ENCODE assay signal across 14 mouse cellular contexts in genomic region chr14:55063581-55064381, GRCm38 (mm10). TPM values are rescaled to one million over a fixed set of nuclear protein-coding genes. Genes with fewer than 3 reads are reported as not detected.
DNase-seq lines count a peak whose midpoint lies in the region; ATAC-seq and TF ChIP-seq lines count a peak whose summit lies in the region.
"Had no signal": no experiment of that assay in that cellular context is flagged by ENCODE, and none has a peak within 500 bp of the region (broad histone marks: within the 10 kb centered on the region; RNA-seq: fewer than 3 reads in every experiment).

No protein-coding gene starts in this region.

- H3K4me3 ChIP-seq in erythroblast, embryonic 14.5 days (replicated peaks) = peak overlapping the region; percentile 86
- no peak overlapping the region for H3K4me3 ChIP-seq in left cerebral cortex, adult 2 months
- peak overlapping the region; percentile 56 for H3K4me3 ChIP-seq in cerebellum, adult 2 months (replicated peaks; ENCODE audit: insufficient read depth, low read depth, low read length)
- H3K4me3 ChIP-seq in liver, embryonic 14.5 days (ENCODE audit: insufficient read depth in 1 of 2, low read depth in 2 of 2, low read length in 2 of 2) = peak overlapping the region; percentile 65 to 70
- H3K4me3 ChIP-seq: midbrain, embryonic 12.5 days had no signal

- TF ChIP-seq CTCF in left cerebral cortex, adult 2 months (IDR thresholded peaks at IDR 0.05) = no peak
- TF ChIP-seq CTCF in cerebellum, adult 2 months (IDR thresholded peaks at IDR 0.05; ENCODE audit: borderline replicate concordance, insufficient read depth, low read depth, low read length) = no peak
- no peak for TF ChIP-seq CTCF in liver, embryonic 14.5 days (IDR thresholded peaks at IDR 0.05; ENCODE audit: low read depth)

- H3K4me1 ChIP-seq in erythroblast, embryonic 14.5 days (ENCODE audit: control insufficient read depth) = peaks cover 89% of the 10 kb centered on the region
- H3K4me1 ChIP-seq in cerebellum, adult 2 months (ENCODE audit: control insufficient read depth, insufficient read depth, low read length) = peaks cover 65% of the 10 kb centered on the region
- H3K4me1 ChIP-seq in liver, embryonic 14.5 days (replicated peaks; ENCODE audit: control insufficient read depth in 2 of 2, insufficient read depth in 2 of 2, low read length in 1 of 2) = peaks cover 27 to 28% of the 10 kb centered on the region in 2 experiments

- peak overlapping the region; percentile 89 for H3K4me2 ChIP-seq in liver, embryonic 14.5 days (ENCODE audit: low read depth)
- H3K4me2 ChIP-seq: midbrain, embryonic 12.5 days had no signal

- peaks cover 56% of the 10 kb centered on the region for H3K36me3 ChIP-seq in erythroblast, embryonic 14.5 days (ENCODE audit: control insufficient read depth)
- no peaks in the 10 kb centered on the region; the same call in 1 of the 2 replicates for H3K36me3 ChIP-seq in liver, embryonic 14.5 days (replicated peaks; ENCODE audit: control insufficient read depth, insufficient read depth, low read depth)

- no peak for TF ChIP-seq EP300 in liver, embryonic 14.5 days (IDR thresholded peaks at IDR 0.05; ENCODE audit: low read depth)

- H3K9ac ChIP-seq in liver, embryonic 14.5 days (replicated peaks) = peak overlapping the region; percentile 97
- H3K9ac ChIP-seq: heart, embryonic 12.5 days; midbrain, embryonic 12.5 days had no signal

- no peaks in the 10 kb centered on the region for H3K27me3 ChIP-seq in erythroblast, embryonic 14.5 days (ENCODE audit: control insufficient read depth)
- H3K27me3 ChIP-seq in cerebellum, adult 2 months (ENCODE audit: control insufficient read depth, insufficient read depth, low read length) = no peaks in the 10 kb centered on the region
- H3K27me3 ChIP-seq in liver, embryonic 14.5 days (ENCODE audit: control insufficient read depth, insufficient read depth, low read length) = no peaks in the 10 kb centered on the region
- H3K27me3 ChIP-seq: limb, embryonic 13.5 days had no signal

- intact Hi-C loops in left cerebral cortex, adult 2 months (cut with DNase I) = loop anchor here (5.0 kb wide), 1 partner anchor 36 kb away; no protein-coding TSS in a partner anchor

- TF ChIP-seq POLR2A in cerebellum, adult 2 months (IDR thresholded peaks at IDR 0.05; ENCODE audit: borderline replicate concordance, insufficient read depth, low read length) = no peak

- no peak for ATAC-seq in erythroblast, adult 5-6 weeks (replicated peaks; ENCODE audit: low FRiP score, poor library complexity, severe bottlenecking)
- ATAC-seq in liver, embryonic 14.5 days (ENCODE audit: insufficient read depth) = no peak

- 9% methylated on average over 22 of the region's 22 CpGs for WGBS in cerebellum, adult 2 months
- WGBS in liver, embryonic 14.5 days (ENCODE audit: insufficient replicate concordance) = 74% methylated on average over 22 of the region's 22 CpGs

- H3K9me3 ChIP-seq in erythroblast, embryonic 14.5 days (ENCODE audit: control insufficient read depth, low read length) = no peaks in the 10 kb centered on the region
- H3K9me3 ChIP-seq in liver, embryonic 14.5 days (ENCODE audit: control insufficient read depth, low read length) = no peaks in the 10 kb centered on the region
- H3K9me3 ChIP-seq: heart, embryonic 12.5 days; limb, embryonic 13.5 days; midbrain, embryonic 12.5 days had no signal

- no peak for DNase-seq in left cerebral cortex, adult 2 months (ENCODE audit: extremely low spot score in 1 of 2, low spot score in 2 of 2)
- DNase-seq in left cerebral cortex, adult 8-10 months (ENCODE audit: low spot score in 2 of 2) = no peak
- peak; percentile 74 to 76 for DNase-seq in cerebellum, adult 2 months
- no peak for DNase-seq in liver, embryonic 14.5 days (ENCODE audit: low read depth in 3 of 3, low spot score in 3 of 3)
- no peak for DNase-seq in layer of hippocampus, adult 9-11 months
- DNase-seq in kidney, adult 11 months = no peak
- DNase-seq: B cell, adult 2 months; gastrocnemius, postnatal 14 days; retina, postnatal 1 day had no signal

- peak overlapping the region; percentile 59; the same call in 1 of the 2 replicates for H3K27ac ChIP-seq in left cerebral cortex, adult 2 months
- peak overlapping the region; percentile 95 for H3K27ac ChIP-seq in cerebellum, adult 2 months (ENCODE audit: insufficient read depth, low read length)
- H3K27ac ChIP-seq in liver, embryonic 14.5 days = peak overlapping the region; percentile 85
- H3K27ac ChIP-seq: limb, embryonic 13.5 days; midbrain, embryonic 12.5 days had no signal

RNA-seq across cellular contexts. Expression of gene Zfhx2, which starts 28.3 kb away (rescaled TPM):
- polyA plus RNA-seq in erythroblast, embryonic 14.5 days (2012) = 0.06 TPM in 2 replicates
- 1.3 and 1.7 TPM in 2 replicates for total RNA-seq in erythroblast, adult 5-6 weeks (2015; ENCODE audit: low replicate concordance)
- total RNA-seq in erythroblast, adult 5-6 weeks (2017; ENCODE audit: low replicate concordance) = 0.34 and 0.42 TPM in 2 replicates
- total RNA-seq in left cerebral cortex, adult 2 months (2021) = 10 to 100 TPM; 47.0 to 61.6 TPM
- 10 to 100 TPM; 36.0 to 41.7 (median 38.6) TPM for total RNA-seq in left cerebral cortex, adult 8-10 months (2022)
- 10.7 and 11.0 TPM in 2 replicates for polyA plus RNA-seq in cerebellum, adult 2 months (2012; rRNA removed)
- polyA plus RNA-seq in liver, embryonic 14.5 days (2012; rRNA removed) = 0.26 and 0.29 TPM in 2 replicates
- polyA plus RNA-seq in liver, embryonic 14.5 days (2014; fragmentation: Nextera tagmentation; extraction: Ambion mirVana) = 0.61 and 0.62 TPM in 2 replicates

RNA-seq across cellular contexts. Expression of gene Thtpa, which starts 30.8 kb away (rescaled TPM):
- 0.02 and 0.04 TPM in 2 replicates for polyA plus RNA-seq in erythroblast, embryonic 14.5 days (2012)
- total RNA-seq in erythroblast, adult 5-6 weeks (2015; ENCODE audit: low replicate concordance) = 0.19 and 1.7 TPM in 2 replicates
- 1.4 and 1.6 TPM in 2 replicates for total RNA-seq in erythroblast, adult 5-6 weeks (2017; ENCODE audit: low replicate concordance)
- total RNA-seq in left cerebral cortex, adult 2 months (2021) = 10 to 100 TPM; 18.1 to 22.8 TPM
- total RNA-seq in left cerebral cortex, adult 8-10 months (2022) = 10 to 100 TPM; 26.2 to 31.5 (median 26.4) TPM
- polyA plus RNA-seq in cerebellum, adult 2 months (2012; rRNA removed) = 12.8 and 13.8 TPM in 2 replicates
- 2.0 and 2.6 TPM in 2 replicates for polyA plus RNA-seq in liver, embryonic 14.5 days (2012; rRNA removed)
- 4.3 and 4.6 TPM in 2 replicates for polyA plus RNA-seq in liver, embryonic 14.5 days (2014; fragmentation: Nextera tagmentation; extraction: Ambion mirVana)

RNA-seq across cellular contexts. Expression of gene Ap1g2, which starts 42.6 kb away (rescaled TPM):
- polyA plus RNA-seq in erythroblast, embryonic 14.5 days (2012) = 1.7 and 2.4 TPM in 2 replicates
- 1.7 and 5.9 TPM in 2 replicates for total RNA-seq in erythroblast, adult 5-6 weeks (2015; ENCODE audit: low replicate concordance)
- total RNA-seq in erythroblast, adult 5-6 weeks (2017; ENCODE audit: low replicate concordance) = 2.5 and 3.7 TPM in 2 replicates
- 1 to 10 TPM; 7.7 to 9.5 TPM for total RNA-seq in left cerebral cortex, adult 2 months (2021)
- 10 to 100 TPM in 3 of 4 experiments, 1 to 10 TPM in 1; 9.1 to 12.7 (median 12.1) TPM for total RNA-seq in left cerebral cortex, adult 8-10 months (2022)
- polyA plus RNA-seq in cerebellum, adult 2 months (2012; rRNA removed) = 18.6 and 19.1 TPM in 2 replicates
- 12.7 and 13.4 TPM in 2 replicates for polyA plus RNA-seq in liver, embryonic 14.5 days (2012; rRNA removed)
- polyA plus RNA-seq in liver, embryonic 14.5 days (2014; fragmentation: Nextera tagmentation; extraction: Ambion mirVana) = 18.6 and 21.2 TPM in 2 replicates

RNA-seq across cellular contexts. Expression of gene Ngdn, which starts 48.5 kb away (rescaled TPM):
- 2.8 and 3.1 TPM in 2 replicates for polyA plus RNA-seq in erythroblast, embryonic 14.5 days (2012)
- 16.3 and 20.6 TPM in 2 replicates for total RNA-seq in erythroblast, adult 5-6 weeks (2015; ENCODE audit: low replicate concordance)
- total RNA-seq in erythroblast, adult 5-6 weeks (2017; ENCODE audit: low replicate concordance) = 6.0 and 11.4 TPM in 2 replicates
- 10 to 100 TPM; 26.7 to 30.7 TPM for total RNA-seq in left cerebral cortex, adult 2 months (2021)
- total RNA-seq in left cerebral cortex, adult 8-10 months (2022) = 10 to 100 TPM; 30.2 to 34.4 (median 32.0) TPM
- 49.4 and 50.4 TPM in 2 replicates for polyA plus RNA-seq in cerebellum, adult 2 months (2012; rRNA removed)
- polyA plus RNA-seq in liver, embryonic 14.5 days (2012; rRNA removed) = 14.4 and 31.0 TPM in 2 replicates
- polyA plus RNA-seq in liver, embryonic 14.5 days (2014; fragmentation: Nextera tagmentation; extraction: Ambion mirVana) = 36.0 and 39.6 TPM in 2 replicates

RNA-seq across cellular contexts. Expression of gene Jph4, which starts 53.0 kb away (rescaled TPM):
- polyA plus RNA-seq in erythroblast, embryonic 14.5 days (2012) = 0.02 TPM in 1 of 2 replicates, not detected in the other
- not detected in 2 replicates for total RNA-seq in erythroblast, adult 5-6 weeks (2015; ENCODE audit: low replicate concordance)
- not detected in 2 replicates for total RNA-seq in erythroblast, adult 5-6 weeks (2017; ENCODE audit: low replicate concordance)
- total RNA-seq in left cerebral cortex, adult 2 months (2021) = 100 to 1,000 TPM; 300 to 347 TPM
- 100 to 1,000 TPM; 289 to 301 (median 292) TPM for total RNA-seq in left cerebral cortex, adult 8-10 months (2022)
- 204 and 227 TPM in 2 replicates for polyA plus RNA-seq in cerebellum, adult 2 months (2012; rRNA removed)
- 0.04 and 0.15 TPM in 2 replicates for polyA plus RNA-seq in liver, embryonic 14.5 days (2012; rRNA removed)
- polyA plus RNA-seq in liver, embryonic 14.5 days (2014; fragmentation: Nextera tagmentation; extraction: Ambion mirVana) = 0.04 TPM in 1 of 2 replicates, not detected in the other

Comparison
In these comparisons a context has a peak if more than half of its experiments do, and no peak if none do; other contexts are left out.
1. DNase-seq: peak in cerebellum, adult 2 months (2 of 2); none in left cerebral cortex, adult 2 months (0 of 2), left cerebral cortex, adult 8-10 months (0 of 2), liver, embryonic 14.5 days (0 of 3), layer of hippocampus, adult 9-11 months (single experiment) and kidney, adult 11 months (single experiment).
2. RNA of gene Zfhx2, which starts 28.3 kb away (total RNA-seq): 47.0 to 61.6 TPM in left cerebral cortex, adult 2 months and 36.0 to 41.7 TPM in left cerebral cortex, adult 8-10 months; 0.34 to 1.7 TPM in erythroblast, adult 5-6 weeks; every median in the first group is over 10 times any median in the second.
3. RNA of gene Thtpa, which starts 30.8 kb away (total RNA-seq): 26.2 to 31.5 TPM in left cerebral cortex, adult 8-10 months and 18.1 to 22.8 TPM in left cerebral cortex, adult 2 months; 0.19 to 1.7 TPM in erythroblast, adult 5-6 weeks; every median in the first group is over 4 times any median in the second.
4. Peak in every context shown above with its lines, with median percentiles within 50 percentile points of each other: H3K27ac ChIP-seq.